Mouse (Mus musculus): ENCODE measurements around the gene Slc22a15. TPM values are rescaled to one million over a fixed set of nuclear protein-coding genes. Genes with fewer than 3 reads are reported as not detected.

Slc22a15 gene
- total RNA-seq, 4 experiments from 2014 or later, result 7.9 to 9.7 (median 9.2) TPM

DNA sequence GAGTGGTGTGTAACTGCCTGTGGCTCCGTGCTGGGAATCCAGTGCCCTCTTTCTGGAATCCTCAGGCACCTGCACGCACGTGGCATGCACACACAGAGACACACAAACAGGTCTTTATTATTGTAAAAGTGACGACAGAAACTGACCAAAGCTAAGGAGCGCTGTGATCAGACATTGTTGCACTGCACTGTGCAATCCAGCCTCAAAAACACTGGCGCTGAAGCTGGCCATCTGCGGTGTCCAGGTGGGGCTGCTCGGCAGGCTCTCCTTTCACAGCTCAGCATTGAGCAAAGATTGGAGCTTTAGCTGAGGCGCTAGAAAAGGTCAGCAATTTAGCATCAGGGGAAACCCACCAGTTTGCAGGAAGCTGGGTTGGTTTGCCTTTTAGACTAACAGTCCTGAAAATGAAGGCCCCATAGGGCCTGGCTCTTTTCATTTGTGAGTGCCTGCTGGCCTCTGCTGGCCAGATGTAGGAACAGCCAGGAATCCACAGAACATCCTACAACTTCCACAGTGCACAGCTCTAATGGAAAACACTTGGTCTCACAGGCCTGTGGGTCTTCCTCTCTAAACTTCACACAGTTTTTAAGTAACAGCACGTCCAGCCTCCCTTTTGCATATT, 111.8 kb downstream of the Slc22a15 start:
- DNase-seq (ENCODE audit: low spot score in 2 of 2), result peak in 1 of 2 experiments; percentile 74

DNA sequence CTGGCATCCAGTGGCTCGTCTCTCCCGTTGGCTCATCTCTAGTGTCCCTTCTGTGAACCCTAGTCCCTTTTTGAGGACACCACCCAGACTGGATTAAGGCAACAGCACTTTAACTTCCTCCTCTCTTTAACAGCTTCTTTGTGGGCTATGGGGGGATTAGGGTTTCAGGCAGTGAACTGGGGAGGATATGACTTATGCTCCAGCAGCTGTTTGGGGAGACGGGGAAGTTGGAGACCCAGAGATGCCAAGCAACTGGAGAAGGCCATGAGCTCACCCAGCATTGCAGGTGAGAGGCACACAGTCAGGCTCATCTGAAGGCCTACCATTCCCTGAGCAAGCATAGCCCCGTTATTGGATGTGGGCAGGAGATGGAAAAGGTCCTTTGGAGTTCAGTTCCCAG, 112.3 kb downstream of the Slc22a15 start:
- DNase-seq (ENCODE audit: low spot score in 2 of 2), result no peak

DNA sequence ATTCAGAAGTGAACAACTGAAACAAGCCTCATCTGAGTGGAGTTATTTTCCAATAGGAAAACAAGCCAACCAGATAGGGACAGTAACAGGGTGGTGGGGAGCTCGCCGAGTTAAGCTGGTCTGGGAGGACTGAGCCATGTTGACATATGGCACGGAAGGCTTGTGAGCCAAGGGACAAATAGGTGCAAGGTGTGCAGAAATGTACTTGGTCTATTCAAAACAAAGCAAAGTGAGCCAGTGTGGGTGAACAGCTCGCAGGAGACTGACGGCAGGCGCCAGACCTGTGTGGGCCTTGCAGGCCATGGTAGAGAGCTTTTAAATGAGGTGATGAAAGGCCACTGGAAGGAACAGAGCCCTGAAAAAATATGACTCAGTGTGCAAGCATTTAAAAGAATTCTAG, 116.6 kb downstream of the Slc22a15 start:
- DNase-seq (ENCODE audit: low spot score in 2 of 2), result no peak

DNA sequence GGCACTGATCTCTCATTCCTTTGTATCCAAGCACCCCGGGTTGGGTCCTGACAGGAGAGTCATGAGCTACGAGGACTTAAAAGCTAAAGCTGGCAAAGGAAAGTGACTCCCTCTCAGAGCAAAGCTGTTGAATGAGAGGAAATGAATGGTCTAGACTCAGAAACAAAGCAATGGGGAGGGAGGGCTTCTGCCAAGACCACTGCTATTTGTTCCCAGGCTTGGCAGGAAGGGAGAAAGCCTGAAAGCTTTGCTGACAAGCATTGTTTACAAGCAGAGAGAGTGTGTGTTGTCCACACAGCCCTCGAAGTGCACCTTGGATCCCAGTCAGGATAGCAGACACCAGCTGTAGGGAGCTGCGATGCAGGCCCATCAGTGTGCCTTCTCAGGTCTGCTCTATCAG, 117.3 kb downstream of the Slc22a15 start:
- no peak for DNase-seq (ENCODE audit: low spot score in 2 of 2)

DNA sequence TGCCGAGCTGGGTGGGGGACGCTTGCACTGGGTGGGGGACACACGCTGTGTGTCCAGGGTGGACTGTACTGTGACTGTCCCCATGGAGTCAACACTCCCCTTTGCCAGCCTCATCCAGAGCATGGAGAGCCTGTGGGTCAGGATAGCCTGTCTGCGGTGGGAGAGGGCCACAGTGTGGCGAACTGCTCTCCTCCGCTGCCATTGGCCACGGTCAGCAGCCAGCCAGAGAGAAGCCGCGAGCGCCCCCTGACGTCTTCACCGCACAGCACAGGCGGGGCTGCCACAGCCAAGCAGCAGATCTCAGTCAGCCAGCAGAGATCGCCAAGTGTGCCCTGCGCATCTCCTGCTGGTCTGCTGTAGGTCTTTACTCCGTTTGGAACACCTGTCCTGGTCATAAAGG, 118.1 kb downstream of the Slc22a15 start:
- DNase-seq (ENCODE audit: low spot score in 2 of 2), result peak; percentile 79 to 81

Other genes starting within 250 kb of the Slc22a15 start
- under 1 TPM; 0.11 to 0.51 (median 0.27) TPM for gene Mab21l3, start 75.5 kb downstream of the Slc22a15 start, total RNA-seq (2022)
- gene Nhlh2, start 85.6 kb upstream of the Slc22a15 start, total RNA-seq (2022), result under 1 TPM; 0.13 to 0.51 (median 0.21) TPM
- gene Casq2, start 162.0 kb upstream of the Slc22a15 start, total RNA-seq (2022), result 1 to 10 TPM; 1.3 to 3.0 (median 1.8) TPM